Mouse (Mus musculus): ENCODE measurements at regions not wholly inside any gene's neighbourhood (a gene's known extent, or its start where the extent isn't known, plus 50 kb on each side); places are given as distances from the start of the nearest gene placed in this dataset.

DNA sequence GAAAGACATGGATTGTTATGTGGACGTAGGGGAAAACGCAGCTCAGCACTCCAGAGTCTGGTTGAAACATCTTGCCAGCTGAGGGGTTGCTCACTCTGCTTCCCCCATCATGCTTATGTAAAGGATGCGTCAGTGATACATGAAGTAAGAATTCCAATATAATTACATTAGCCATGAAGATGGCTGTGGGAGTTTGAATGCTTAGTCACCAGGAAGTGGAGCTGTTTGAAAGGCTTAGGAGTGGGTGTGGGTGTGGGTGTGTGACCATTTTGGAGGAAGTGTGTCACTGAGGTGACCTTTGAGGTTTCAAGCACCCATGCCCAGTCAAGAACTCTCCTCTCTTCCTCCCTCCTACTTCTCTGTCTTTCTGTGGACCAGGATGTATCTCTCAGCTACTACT, 295.8 kb downstream of the Scg2 start:
- TF ChIP-seq EP300 (IDR thresholded peaks at IDR 0.05) (no peak), CTCF (IDR thresholded peaks at IDR 0.05) (no peak)

All from lung, postnatal 0 days (tissue).